Mouse (Mus musculus) midbrain, postnatal 0 days (tissue): Measurements from ENCODE around the gene 2810021J22Rik. TPM values are rescaled to one million over a fixed set of nuclear protein-coding genes. Genes with fewer than 3 reads are reported as not detected.

Source experiments
- ATAC-seq: fragments of 200-750 bp; cut with Nextera tagmentation; 2 replicates; pipeline ENCODE4 v1.8.0; 2017; ENCODE audit warnings: moderate number of reproducible peaks, mild to moderate bottlenecking, moderate TSS enrichment, moderate library complexity; ENCODE audit not compliant: low FRiP score
- DNase-seq: peaks from one replicate; pipeline ENCODE4 v3.0.0-alpha.2; 2015; ENCODE audit warnings: low spot score
- H3K27ac ChIP-seq: fragments of 300-500 bp; sonication (generic); 2 replicates; pipeline ENCODE4 v1.5.1; 2014; ENCODE audit warnings: low read depth, mild to moderate bottlenecking, low read length, mixed read lengths
- H3K27me3 ChIP-seq: fragments of 300-500 bp; sonication (generic); 2 replicates; pipeline ENCODE4 v1.6.1; 2014; ENCODE audit warnings: low read length, control low read depth, mixed read lengths; ENCODE audit not compliant: insufficient read depth
- H3K36me3 ChIP-seq: fragments of 300-500 bp; sonication (generic); 2 replicates; pipeline ENCODE4 v1.6.1; 2014; ENCODE audit warnings: low read length, control low read depth, mixed read lengths; ENCODE audit not compliant: insufficient read depth
- H3K4me1 ChIP-seq: fragments of 300-500 bp; sonication (generic); 2 replicates; pipeline ENCODE4 v1.6.1; 2014; ENCODE audit warnings: mild to moderate bottlenecking, control low read depth, antibody characterized with exemption, low read length, mixed read lengths; ENCODE audit not compliant: insufficient read depth
- H3K4me2 ChIP-seq: fragments of 300-500 bp; sonication (generic); 2 replicates; pipeline ENCODE4 v1.6.1; 2014; ENCODE audit warnings: low read depth, mild to moderate bottlenecking, low read length, mixed read lengths; ENCODE audit not compliant: poor library complexity, severe bottlenecking
- H3K4me3 ChIP-seq: fragments of 300-500 bp; sonication (generic); 2 replicates; pipeline ENCODE4 v1.5.1; 2014; ENCODE audit warnings: low read depth, mild to moderate bottlenecking, low read length, moderate library complexity
- H3K9ac ChIP-seq: fragments of 300-500 bp; sonication (generic); replicated peaks from 2 replicates; pipeline ENCODE4 v1.6.1; 2014; ENCODE audit warnings: mild to moderate bottlenecking, low read length, moderate library complexity, mixed read lengths; ENCODE audit not compliant: poor library complexity, severe bottlenecking
- H3K9me3 ChIP-seq: fragments of 300-500 bp; sonication (generic); 2 replicates; pipeline ENCODE4 v1.6.1; 2016; ENCODE audit warnings: low read length, control low read depth
- CTCF ChIP-seq: IDR thresholded peaks from 2 replicates; pipeline ENCODE4 v1.5.1; 2016; ENCODE audit warnings: antibody characterized with exemption, mild to moderate bottlenecking
- WGBS: fragments of 180-500 bp; shearing (Covaris S2); extraction: QIAGEN DNeasy Blood & Tissue Kit; methylation state at CpG from one replicate; pipeline ENCODE4 v1.1.7; 2014; 5-methylcytosine and 5-hydroxymethylcytosine counted together
- polyA plus RNA-seq: library from polyadenylated mRNA; unstranded; fragments of >200 nt; fragmentation: Nextera tagmentation; extraction: Ambion mirVana; gene quantifications from 2 replicates; pipeline ENCODE4 v1.2.1, GENCODE M21; 2015
- total RNA-seq: library from RNA; depleted of rRNA; stranded (reverse); fragments of >200 nt; gene quantifications from 2 replicates; pipeline ENCODE4 v1.2.3, GENCODE M21; 2014

The 2810021J22Rik gene
- total and polyA plus RNA-seq, 2 experiments from 2014 or later: 6.8 to 14.9 TPM

DNA sequence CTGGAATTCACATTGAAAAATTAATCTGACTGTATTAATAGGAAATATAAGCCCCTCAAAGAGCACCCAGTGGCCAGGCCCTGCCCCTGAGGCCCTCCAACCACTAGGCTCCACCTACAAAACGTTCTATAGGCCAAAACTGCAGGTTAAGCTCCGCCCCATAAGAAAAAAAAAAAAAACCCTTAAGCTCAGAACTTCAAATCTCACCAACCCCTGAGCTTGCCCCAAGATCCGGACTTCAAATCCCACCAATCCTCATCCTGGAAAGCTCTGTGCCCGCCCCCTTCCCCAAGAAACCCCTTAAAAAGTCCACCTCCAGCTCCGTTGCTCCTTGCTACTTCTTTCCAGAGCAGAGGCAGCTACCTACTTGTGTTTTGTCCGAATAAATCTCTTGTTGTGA is 37.8 kb downstream of the 2810021J22Rik start:
- H3K9ac ChIP-seq: no peak overlapping the region
- no peak overlapping the region for H3K27ac ChIP-seq
- no peak overlapping the region for H3K4me2 ChIP-seq
- H3K9me3 ChIP-seq: no peaks in the 10 kb centered on the region
- DNase-seq (peak; percentile 63), ATAC-seq (no peak)
- H3K4me3 ChIP-seq: no peak overlapping the region
- H3K36me3 ChIP-seq: peaks cover 17% of the 10 kb centered on the region; the same call in 1 of the 2 replicates
- H3K27me3 ChIP-seq: no peaks in the 10 kb centered on the region
- WGBS: 45% methylated on average over 6 of the region's 6 CpGs
- H3K4me1 ChIP-seq: peaks cover 3% of the 10 kb centered on the region; the same call in 1 of the 2 replicates
- TF ChIP-seq CTCF: no peak

DNA sequence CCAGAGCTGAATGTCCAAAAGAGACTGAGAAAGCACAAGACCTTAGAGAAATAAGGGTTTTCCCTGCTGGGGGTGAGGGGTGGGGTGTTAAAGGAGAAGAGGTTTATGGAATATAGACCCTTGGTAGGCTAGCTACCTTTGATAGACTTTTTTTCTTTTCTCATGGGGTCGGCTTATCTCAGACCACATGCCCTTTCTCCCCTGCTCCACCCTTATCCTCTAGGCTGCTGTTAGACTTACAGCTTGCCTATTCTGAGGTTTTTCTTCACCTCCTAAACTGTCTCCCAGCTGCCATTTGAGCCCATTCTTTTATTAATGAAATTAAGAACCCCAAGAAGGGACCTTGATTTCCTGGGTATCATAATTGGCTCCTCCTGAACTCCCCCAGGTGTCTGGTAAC is 46.8 kb downstream of the 2810021J22Rik start:
- no peaks in the 10 kb centered on the region for H3K36me3 ChIP-seq
- no peak overlapping the region for H3K9ac ChIP-seq
- no peak overlapping the region for H3K4me3 ChIP-seq
- no peak for ATAC-seq
- no peaks in the 10 kb centered on the region for H3K4me1 ChIP-seq
- no peaks in the 10 kb centered on the region for H3K9me3 ChIP-seq
- no peak overlapping the region for H3K27ac ChIP-seq
- no peak for DNase-seq
- H3K27me3 ChIP-seq: no peaks in the 10 kb centered on the region
- no peak for TF ChIP-seq CTCF
- H3K4me2 ChIP-seq: no peak overlapping the region
- 82% methylated on average over 1 of the region's 1 CpGs for WGBS

DNA sequence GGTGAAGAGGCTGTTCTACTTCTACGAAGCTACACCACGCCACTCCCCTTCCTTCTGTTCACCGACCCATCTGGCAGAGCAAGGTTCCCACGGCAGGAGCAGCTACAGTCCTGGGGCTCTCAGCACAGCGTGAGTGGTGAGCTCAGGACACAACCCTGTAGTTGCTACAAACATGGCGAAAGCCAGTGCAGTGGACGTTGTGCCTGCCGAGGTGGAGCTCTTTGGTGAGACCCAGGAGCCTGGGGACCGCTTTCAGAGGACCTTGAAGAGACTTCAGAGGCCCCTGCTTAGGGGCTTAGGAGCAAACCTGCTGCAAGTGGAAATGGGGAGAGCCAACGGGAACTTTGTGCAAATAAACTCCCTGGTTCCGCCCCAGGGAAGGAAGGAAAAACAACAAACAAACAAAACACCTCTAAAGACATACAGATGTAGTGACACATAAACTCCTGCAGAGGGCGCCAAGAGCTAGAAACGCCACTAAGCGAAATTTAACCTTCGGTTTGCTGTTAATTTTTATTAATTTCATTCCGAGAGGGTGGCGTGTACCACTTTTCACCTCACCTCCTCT is 47.5 kb downstream of the 2810021J22Rik start:
- Histone ChIP-seq H3K9ac (0 out of 2 replicates have a peak overlapping the region, but pooled peaks have one; percentile 9), H3K36me3 (no peaks in the 10 kb centered on the region), H3K9me3 (no peaks in the 10 kb centered on the region), H3K4me3 (peak overlapping the region; percentile 20), H3K4me2 (peak overlapping the region; percentile 44), H3K27ac (no peak overlapping the region), H3K27me3 (no peaks in the 10 kb centered on the region), H3K4me1 (no peaks in the 10 kb centered on the region)
- ATAC-seq (no peak), DNase-seq (peak; percentile 70)
- TF ChIP-seq CTCF: peak; percentile 86
- WGBS: 17% methylated on average over 17 of the region's 17 CpGs

DNA sequence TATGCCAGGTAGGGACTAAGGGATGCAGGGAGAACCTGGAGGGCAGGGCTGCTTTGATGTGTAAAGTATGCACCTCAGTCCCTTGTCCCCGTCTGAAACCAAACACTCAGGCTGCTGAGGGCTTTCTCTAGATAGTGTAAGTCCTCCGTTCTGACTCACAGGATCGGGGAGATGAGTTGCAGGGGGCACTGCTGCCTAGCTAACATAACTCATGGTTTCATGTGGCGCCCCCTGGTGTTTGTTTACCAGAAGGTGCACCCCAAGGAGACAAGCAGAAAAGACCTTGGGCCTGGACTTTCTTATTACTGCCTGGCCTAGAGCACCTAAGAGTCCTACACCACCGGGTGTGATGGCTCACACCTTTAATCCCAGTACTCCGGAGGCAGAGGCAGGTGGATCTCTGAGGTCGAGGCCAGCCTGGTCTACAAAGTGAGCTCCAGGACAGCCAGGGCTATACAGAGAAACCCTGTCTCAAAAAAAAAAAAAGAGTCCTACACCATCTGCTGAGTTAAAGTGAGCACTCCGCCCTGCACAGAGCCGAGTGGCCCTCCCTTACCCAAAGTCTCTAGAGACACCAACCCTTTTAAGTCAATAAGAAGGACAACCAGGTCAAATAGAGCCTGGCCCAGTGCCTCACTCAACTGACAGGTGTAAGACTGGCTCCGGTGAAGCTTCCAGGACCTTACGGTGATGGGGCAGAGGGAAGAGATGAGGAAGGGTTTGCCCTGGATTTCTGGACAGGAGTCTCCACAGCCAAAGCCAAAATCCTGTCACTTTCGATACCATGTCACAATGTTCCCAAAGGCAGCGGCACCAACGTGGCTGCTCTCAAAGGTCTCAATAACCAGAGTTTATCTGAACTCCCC is 50.1 kb downstream of the 2810021J22Rik start:
- no peaks in the 10 kb centered on the region for H3K4me1 ChIP-seq
- H3K4me2 ChIP-seq: no peak overlapping the region
- DNase-seq (peak; percentile 29), ATAC-seq (no peak)
- peak; percentile 50 for TF ChIP-seq CTCF
- no peak overlapping the region for H3K4me3 ChIP-seq
- H3K36me3 ChIP-seq: no peaks in the 10 kb centered on the region
- H3K9me3 ChIP-seq: no peaks in the 10 kb centered on the region
- WGBS: 59% methylated on average over 14 of the region's 14 CpGs
- no peak overlapping the region for H3K9ac ChIP-seq
- H3K27ac ChIP-seq: no peak overlapping the region
- H3K27me3 ChIP-seq: no peaks in the 10 kb centered on the region

DNA sequence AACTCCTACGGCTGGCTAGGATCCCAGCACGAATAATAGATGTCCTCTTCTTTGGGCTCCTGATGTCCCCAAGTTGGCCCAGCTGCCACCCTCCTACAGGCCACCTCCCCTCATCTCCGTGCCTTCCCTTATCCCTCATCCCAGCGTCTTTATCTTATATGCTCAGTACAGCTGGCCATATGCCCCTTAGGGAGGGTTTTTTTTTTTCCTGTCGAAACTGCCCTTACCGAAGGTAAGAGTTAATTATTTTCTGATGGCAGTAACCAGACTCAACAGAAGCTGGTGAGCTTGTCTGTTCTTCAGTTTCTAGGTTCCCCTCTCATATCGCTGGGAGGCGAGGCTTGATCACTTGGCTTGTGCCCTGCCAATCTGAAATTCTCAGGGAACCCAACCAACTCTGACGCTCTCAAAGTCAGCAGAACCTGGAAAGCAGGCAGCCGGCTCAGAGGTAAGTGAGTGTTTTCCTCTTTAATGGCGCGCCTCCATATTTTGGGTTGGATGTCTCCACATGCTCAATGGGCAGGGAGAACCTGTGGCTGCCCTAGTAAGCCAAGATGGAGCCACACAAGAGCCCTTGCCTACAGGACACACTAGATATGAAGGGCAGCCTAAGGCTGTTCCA is 50.8 kb downstream of the 2810021J22Rik start, which contains the start of gene Btnl10:
TSS of gene Btnl10 (plus strand) at position 164 of the 622 bp plus-strand sequence.
- 83% methylated on average over 12 of the region's 12 CpGs for WGBS
- no peak for ATAC-seq
- no peaks in the 10 kb centered on the region for H3K36me3 ChIP-seq

DNA sequence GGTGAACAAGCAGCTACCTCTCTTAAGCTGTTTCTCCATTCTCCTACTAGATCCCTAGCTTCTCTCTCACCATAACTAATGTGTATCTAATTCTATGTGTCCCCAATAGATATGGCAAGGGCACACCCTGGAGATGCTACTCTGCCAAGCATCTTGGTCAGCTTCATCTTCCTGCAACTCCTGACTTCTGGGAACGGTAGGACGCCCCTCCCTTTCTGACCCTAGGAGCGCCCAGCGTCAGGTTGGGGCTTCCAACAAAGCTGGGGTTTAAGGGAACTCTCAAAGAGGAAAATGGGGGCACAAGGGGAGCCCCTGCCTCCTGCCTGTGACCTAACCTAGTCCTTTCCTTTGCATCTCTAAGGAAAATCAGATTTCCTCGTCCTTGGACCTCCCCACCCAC is 51.7 kb downstream of the 2810021J22Rik start:
- Histone ChIP-seq H3K4me2 (no peak overlapping the region), H3K9me3 (no peaks in the 10 kb centered on the region), H3K36me3 (no peaks in the 10 kb centered on the region), H3K27me3 (no peaks in the 10 kb centered on the region), H3K9ac (no peak overlapping the region), H3K27ac (no peak overlapping the region), H3K4me3 (no peak overlapping the region), H3K4me1 (no peaks in the 10 kb centered on the region)
- 81% methylated on average over 5 of the region's 5 CpGs for WGBS
- no peak for TF ChIP-seq CTCF
- DNase-seq (no peak), ATAC-seq (no peak)

More for the DNA sequence above, 50.8 kb downstream of the 2810021J22Rik start, which contains the start of gene Btnl10:
- no peak within 1 kb of the TSS for H3K9ac ChIP-seq
- H3K4me2 ChIP-seq: no peak within 1 kb of the TSS
- H3K9me3 ChIP-seq: no peaks in the 10 kb centered on the region
- H3K4me3 ChIP-seq: no peak within 1 kb of the TSS
- no peak for DNase-seq
- no peak within 1 kb of the TSS for H3K27ac ChIP-seq
- no peak for TF ChIP-seq CTCF
- no peaks in the 10 kb centered on the region for H3K4me1 ChIP-seq
- no peaks in the 10 kb centered on the region for H3K27me3 ChIP-seq
